Mouse (Mus musculus) thymus, postnatal 4 days (tissue): ENCODE measurements at regions not wholly inside any gene's neighbourhood (a gene's known extent, or its start where the extent isn't known, plus 50 kb on each side); places are given as distances from the start of the nearest gene placed in this dataset.

ENCODE experiments used
- DNase-seq: peaks from one replicate; pipeline ENCODE4 v3.0.0; 2021

DNA sequence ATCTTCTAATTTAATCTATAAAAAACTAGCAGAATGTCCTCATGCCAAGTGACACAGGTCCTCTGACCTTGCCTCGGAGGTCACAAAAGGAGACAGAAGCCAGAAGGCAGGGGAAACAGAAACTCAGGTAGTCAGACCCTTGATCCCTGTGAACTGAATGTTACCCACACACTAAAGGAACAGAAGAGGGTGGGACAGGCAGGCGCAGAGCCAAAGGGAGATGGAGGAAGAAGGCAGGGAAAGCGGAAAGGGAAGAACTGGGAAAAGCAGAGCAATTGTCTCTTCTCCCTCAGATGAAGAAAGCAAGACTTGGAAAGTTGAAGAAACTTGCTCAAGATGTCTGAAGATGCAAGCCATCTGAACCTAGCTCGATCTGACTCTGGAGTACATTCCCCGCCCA is 62.7 kb upstream of the Gm15217 start:
- no peak for DNase-seq

DNA sequence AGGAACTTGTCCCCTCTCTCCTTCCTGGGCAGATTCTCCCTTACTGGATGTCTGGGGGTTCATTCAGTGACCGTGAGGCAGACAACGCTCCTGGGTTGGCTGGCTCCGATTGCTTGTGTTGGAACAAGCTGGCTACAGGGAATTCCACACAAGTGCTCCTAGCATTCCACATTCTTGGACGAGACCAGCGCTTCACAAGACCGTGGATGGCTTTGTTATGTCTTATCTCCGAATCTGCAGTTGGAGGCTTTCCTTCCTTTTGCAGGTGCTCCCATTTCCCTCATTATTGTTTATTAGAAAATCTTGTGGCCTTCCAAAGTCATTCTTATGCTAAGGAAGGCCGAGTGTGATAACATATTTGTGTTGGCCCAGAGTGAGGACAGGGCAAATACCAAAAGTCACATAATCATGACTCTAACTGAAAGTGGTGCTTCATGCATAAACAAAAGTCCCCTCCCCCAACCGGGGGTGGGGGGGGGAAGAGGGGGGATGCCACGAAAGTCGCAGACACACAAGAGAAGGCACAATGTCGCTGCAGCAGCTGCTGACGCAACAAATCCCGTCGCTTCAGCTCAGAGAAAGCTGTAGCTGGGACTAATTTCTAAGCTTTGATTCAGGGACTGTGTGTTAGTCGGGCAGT is 61.7 kb upstream of the Gm15217 start:
- no peak for DNase-seq

DNA sequence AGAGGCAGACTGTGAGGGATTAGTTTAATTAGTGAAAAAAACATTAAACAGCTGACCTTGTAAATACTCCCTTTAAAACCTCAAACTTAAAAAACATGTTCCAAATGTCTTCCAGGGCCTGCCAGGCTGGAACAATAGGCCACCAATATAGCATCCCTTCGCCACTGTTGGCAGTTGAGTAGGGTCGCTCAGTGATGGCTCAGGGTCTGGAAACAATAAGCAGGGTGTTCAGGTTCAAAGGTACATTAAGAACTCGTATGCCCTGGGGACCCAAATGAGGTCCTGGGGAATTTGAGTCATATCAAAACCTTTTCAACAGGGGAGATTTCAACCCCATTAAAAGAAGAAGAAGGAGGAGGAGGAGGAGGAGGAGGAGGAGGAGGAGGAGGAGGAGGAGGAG is 51.1 kb upstream of the Gm15217 start:
- DNase-seq, result no peak
